Mouse (Mus musculus): ENCODE data around the gene Nrbf2.

- TF ChIP-seq CTCF (IDR thresholded peaks at IDR 0.05; ENCODE audit: borderline replicate concordance, control insufficient read depth, extremely low read depth, insufficient read depth, low read length, poor library complexity) (no peak), POLR2A (IDR thresholded peaks at IDR 0.05; ENCODE audit: control insufficient read depth, extremely low read depth, insufficient read depth, low read length, poor library complexity) (no peak)
Measured at GRCm38 (mm10) chr10:67275916-67276315, 9.2 kb downstream of the Nrbf2 start.
